Mouse (Mus musculus): ENCODE data around the gene Rcan1. TPM values are rescaled to one million over a fixed set of nuclear protein-coding genes. Genes with fewer than 3 reads are reported as not detected.
"Not testable (repeated sequence)": the region's sequence is repeated elsewhere in the genome, so short reads cannot be mapped to it uniquely, and the experiment has no call there.

Rcan1 gene
- total RNA-seq, 2 experiments from 2014 or later: 49.3 to 53.5 TPM

- intact Hi-C loops (cut with DNase I): not testable (repeated sequence)
These were observed 55.6 kb downstream of the Rcan1 start for GRCm38 (mm10) chr16:92415038-92415437.

GRCm38 (mm10) chr16:92412888-92413287 lies 57.8 kb downstream of the Rcan1 start:
- intact Hi-C loops (cut with DNase I): no loop called here

More at GRCm38 (mm10) chr16:92415038-92415437, 55.6 kb downstream of the Rcan1 start:
- not testable (repeated sequence) for DNase-seq (ENCODE audit: extremely low spot score in 1 of 2, low spot score in 2 of 2)

GRCm38 (mm10) chr16:92411981-92412706 lies 58.5 kb downstream of the Rcan1 start:
- intact Hi-C loops (cut with DNase I): no loop called here
- no peak for DNase-seq (ENCODE audit: extremely low spot score in 1 of 2, low spot score in 2 of 2)

More at GRCm38 (mm10) chr16:92412888-92413287, 57.8 kb downstream of the Rcan1 start:
- DNase-seq (ENCODE audit: extremely low spot score in 1 of 2, low spot score in 2 of 2): no peak

- intact Hi-C loops (cut with DNase I): no loop called here
- no peak for DNase-seq (ENCODE audit: extremely low spot score in 1 of 2, low spot score in 2 of 2)
These were observed 60.3 kb downstream of the Rcan1 start for GRCm38 (mm10) chr16:92410344-92410743.

GRCm38 (mm10) chr16:92407883-92408282 lies 62.8 kb downstream of the Rcan1 start:
- intact Hi-C loops (cut with DNase I): no loop called here

GRCm38 (mm10) chr16:92404141-92404540 lies 66.5 kb downstream of the Rcan1 start:
- intact Hi-C loops (cut with DNase I): no loop called here
- DNase-seq (ENCODE audit: extremely low spot score in 1 of 2, low spot score in 2 of 2): no peak

More at GRCm38 (mm10) chr16:92407883-92408282, 62.8 kb downstream of the Rcan1 start:
- no peak for DNase-seq (ENCODE audit: extremely low spot score in 1 of 2, low spot score in 2 of 2)

- intact Hi-C loops (cut with DNase I): no loop called here
- DNase-seq (ENCODE audit: extremely low spot score in 1 of 2, low spot score in 2 of 2): peak in 1 of 2 experiments; percentile 74
These were observed 67.6 kb downstream of the Rcan1 start for GRCm38 (mm10) chr16:92403069-92403468.

GRCm38 (mm10) chr16:92402216-92402615 lies 68.5 kb downstream of the Rcan1 start:
- intact Hi-C loops (cut with DNase I): no loop called here
- no peak for DNase-seq (ENCODE audit: extremely low spot score in 1 of 2, low spot score in 2 of 2)

- intact Hi-C loops (cut with DNase I): no loop called here
- no peak for DNase-seq (ENCODE audit: extremely low spot score in 1 of 2, low spot score in 2 of 2)
These were observed 69.5 kb downstream of the Rcan1 start for GRCm38 (mm10) chr16:92401206-92401605.

GRCm38 (mm10) chr16:92399490-92400458 lies 70.9 kb downstream of the Rcan1 start:
- peak; percentile 66 to 94 for DNase-seq (ENCODE audit: extremely low spot score in 1 of 2, low spot score in 2 of 2)
- intact Hi-C loops (cut with DNase I): no loop called here

GRCm38 (mm10) chr16:92398574-92399118 lies 72.0 kb downstream of the Rcan1 start:
- no peak for DNase-seq (ENCODE audit: extremely low spot score in 1 of 2, low spot score in 2 of 2)
- intact Hi-C loops (cut with DNase I): no loop called here

- DNase-seq (ENCODE audit: extremely low spot score in 1 of 2, low spot score in 2 of 2): no peak
- intact Hi-C loops (cut with DNase I): no loop called here
These were observed 72.7 kb downstream of the Rcan1 start for GRCm38 (mm10) chr16:92397745-92398573.

- intact Hi-C loops (cut with DNase I): no loop called here
- no peak for DNase-seq (ENCODE audit: extremely low spot score in 1 of 2, low spot score in 2 of 2)
These were observed 76.9 kb downstream of the Rcan1 start for GRCm38 (mm10) chr16:92393732-92394131.

- intact Hi-C loops (cut with DNase I): no loop called here
- DNase-seq (ENCODE audit: extremely low spot score in 1 of 2, low spot score in 2 of 2): no peak
These were observed 83.0 kb downstream of the Rcan1 start for GRCm38 (mm10) chr16:92387692-92388091.

- intact Hi-C loops (cut with DNase I): no loop called here
These were observed 85.6 kb downstream of the Rcan1 start for GRCm38 (mm10) chr16:92385062-92385461.

GRCm38 (mm10) chr16:92383412-92383811 lies 87.3 kb downstream of the Rcan1 start:
- intact Hi-C loops (cut with DNase I): loop anchor here (5.0 kb wide), 1 partner anchor 74 kb away; no protein-coding TSS in a partner anchor
- DNase-seq (ENCODE audit: extremely low spot score in 1 of 2, low spot score in 2 of 2): no peak

More at GRCm38 (mm10) chr16:92385062-92385461, 85.6 kb downstream of the Rcan1 start:
- DNase-seq (ENCODE audit: extremely low spot score in 1 of 2, low spot score in 2 of 2): peak; percentile 31 to 76

GRCm38 (mm10) chr16:92382508-92382907 lies 88.2 kb downstream of the Rcan1 start:
- intact Hi-C loops (cut with DNase I): loop anchor here (5.0 kb wide), 1 partner anchor 75 kb away; no protein-coding TSS in a partner anchor
- peak; percentile 76 to 89 for DNase-seq (ENCODE audit: extremely low spot score in 1 of 2, low spot score in 2 of 2)

GRCm38 (mm10) chr16:92381092-92381491 lies 89.6 kb downstream of the Rcan1 start:
- intact Hi-C loops (cut with DNase I): loop anchor here (5.0 kb wide), 1 partner anchor 76 kb away; no protein-coding TSS in a partner anchor
- no peak for DNase-seq (ENCODE audit: extremely low spot score in 1 of 2, low spot score in 2 of 2)

All from left cerebral cortex, postnatal 10 days (tissue).